Mouse (Mus musculus) right cerebral cortex, postnatal 14 days (tissue): ENCODE results near the gene Olfr1061.
"Not testable (repeated sequence)": the region's sequence is repeated elsewhere in the genome, so short reads cannot be mapped to it uniquely, and the experiment has no call there.

ENCODE experiments used
- DNase-seq: peaks from one replicate; pipeline ENCODE4 v3.0.0; 2022

The Olfr1061 gene

GRCm38 (mm10) chr2:86413950-86414349 is at the start of gene Olfr1061:
TSS of gene Olfr1061 (minus strand) at chr2:86414050.
- no peak for DNase-seq

GRCm38 (mm10) chr2:86460434-86460833 is 46.6 kb upstream of the Olfr1061 start:
- no peak for DNase-seq

- no peak for DNase-seq
Measured at GRCm38 (mm10) chr2:86456169-86456568, 42.3 kb upstream of the Olfr1061 start, which contains the start of gene Olfr1066. TSS of gene Olfr1066 (minus strand) at chr2:86456269.

GRCm38 (mm10) chr2:86450491-86450890 is 36.6 kb upstream of the Olfr1061 start, which contains the start of gene Olfr1065:
TSS of gene Olfr1065 (minus strand) at chr2:86450591.
- not testable (repeated sequence) for DNase-seq

- not testable (repeated sequence) for DNase-seq
Measured at GRCm38 (mm10) chr2:86442101-86442500, 28.3 kb upstream of the Olfr1061 start.

- not testable (repeated sequence) for DNase-seq
Measured at GRCm38 (mm10) chr2:86428511-86428910, 14.7 kb upstream of the Olfr1061 start.

- DNase-seq, result not testable (repeated sequence)
Measured at GRCm38 (mm10) chr2:86426649-86427048, 12.8 kb upstream of the Olfr1061 start, which contains the start of gene Olfr1062. TSS of gene Olfr1062 (minus strand) at chr2:86426749.

- DNase-seq, result no peak
Measured at GRCm38 (mm10) chr2:86395114-86395513, 18.7 kb downstream of the Olfr1061 start.

- DNase-seq, result not testable (repeated sequence)
Measured at GRCm38 (mm10) chr2:86388461-86388860, 25.4 kb downstream of the Olfr1061 start, which contains the start of gene Olfr1058. TSS of gene Olfr1058 (minus strand) at chr2:86388561.

- DNase-seq, result no peak
Measured at GRCm38 (mm10) chr2:86378293-86378692, 35.6 kb downstream of the Olfr1061 start, which contains the start of gene Olfr1057. TSS of gene Olfr1057 (minus strand) at chr2:86378393.

- DNase-seq, result not testable (repeated sequence)
Measured at GRCm38 (mm10) chr2:86366342-86366741, 47.5 kb downstream of the Olfr1061 start.
